ENCODE assay signal across 8 mouse cellular contexts in the genomic region with DNA sequence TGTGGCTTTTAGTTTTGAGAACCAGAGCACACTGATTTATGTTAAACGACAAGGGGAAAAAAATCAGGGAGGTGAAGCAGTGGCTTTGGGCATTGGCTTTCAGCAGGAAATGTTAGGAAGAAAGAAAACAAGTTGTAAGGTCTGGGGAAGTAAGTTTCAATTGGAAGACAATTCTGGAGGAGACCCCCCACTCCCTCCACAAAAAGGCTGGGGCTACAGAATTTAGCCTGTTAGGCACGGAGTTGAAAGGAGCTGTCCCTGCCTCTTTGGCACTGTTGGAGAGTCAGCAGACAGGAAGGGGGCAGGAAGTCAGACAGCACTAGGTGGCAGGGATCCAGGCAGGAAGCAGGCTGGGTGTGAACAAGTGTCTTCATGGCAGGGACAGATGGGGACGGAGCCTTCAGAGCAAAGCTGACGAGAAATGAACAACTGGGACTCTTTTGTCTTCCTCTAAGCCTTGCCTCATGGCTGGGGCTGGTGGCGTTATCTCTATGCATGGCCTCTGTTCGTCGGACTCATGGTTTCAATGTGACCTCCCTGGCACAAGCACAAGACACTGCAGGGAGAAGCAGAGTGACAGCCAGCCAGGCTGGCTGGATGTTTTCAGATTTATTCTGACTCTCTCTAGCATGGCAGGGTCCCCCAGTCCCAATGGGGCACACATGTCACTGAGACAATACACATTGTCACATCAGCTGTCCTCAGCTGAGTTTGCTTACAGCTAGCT.
DNase-seq lines count a peak whose midpoint lies in the region; ATAC-seq and TF ChIP-seq lines count a peak whose summit lies in the region.

No protein-coding gene starts in this region.

- H3K4me3 ChIP-seq in gastrocnemius, adult 2 months = peak overlapping the region; percentile 46
- H3K4me3 ChIP-seq in hindbrain, embryonic 12.5 days = no peak overlapping the region
- no peak overlapping the region for H3K4me3 ChIP-seq in lung, embryonic 16.5 days (ENCODE audit: low read length)

- peak; percentile 84 for DNase-seq in adrenal gland, adult 2 months
- DNase-seq in cerebellum, postnatal 25 days = peak; percentile 87 to 91
- peak; percentile 85 for DNase-seq in gastrocnemius, adult 2 months
- DNase-seq in layer of hippocampus, postnatal 10 days (ENCODE audit: low spot score in 2 of 2) = peak; percentile 63 to 76
- peak; percentile 39 for DNase-seq in ovary, postnatal 36 days (ENCODE audit: low spot score)
- DNase-seq in MN1 (ENCODE audit: low spot score) = no peak

- peak overlapping the region; percentile 30 for H3K4me2 ChIP-seq in hindbrain, embryonic 12.5 days (replicated peaks)
- peak overlapping the region; percentile 19; the same call in 1 of the 2 replicates for H3K4me2 ChIP-seq in lung, embryonic 16.5 days (ENCODE audit: low read depth, low read length)

- peak overlapping the region; percentile 72 for H3K27ac ChIP-seq in gastrocnemius, adult 2 months
- H3K27ac ChIP-seq in hindbrain, embryonic 12.5 days = peak overlapping the region; percentile 68
- H3K27ac ChIP-seq in lung, embryonic 16.5 days (ENCODE audit: low read length) = peak overlapping the region; percentile 17; the same call in 1 of the 2 replicates

- no peaks in the 10 kb centered on the region for H3K36me3 ChIP-seq in hindbrain, embryonic 12.5 days
- no peaks in the 10 kb centered on the region for H3K36me3 ChIP-seq in lung, embryonic 16.5 days (ENCODE audit: control insufficient read depth, insufficient read depth, low read length)

- H3K9ac ChIP-seq in hindbrain, embryonic 12.5 days = no peak overlapping the region
- no peak overlapping the region for H3K9ac ChIP-seq in lung, embryonic 16.5 days (ENCODE audit: low read length)

- peaks cover 24% of the 10 kb centered on the region for H3K4me1 ChIP-seq in hindbrain, embryonic 12.5 days
- peaks cover 24% of the 10 kb centered on the region for H3K4me1 ChIP-seq in lung, embryonic 16.5 days (replicated peaks; ENCODE audit: control insufficient read depth, insufficient read depth, low read length)

- TF ChIP-seq CTCF in gastrocnemius, adult 2 months (IDR thresholded peaks at IDR 0.05) = no peak

- peak; percentile 83 for ATAC-seq in hindbrain, embryonic 12.5 days (ENCODE audit: low FRiP score)
- ATAC-seq in lung, embryonic 16.5 days (ENCODE audit: low read depth) = peak; percentile 95

- H3K9me3 ChIP-seq in hindbrain, embryonic 12.5 days (replicated peaks) = no peaks in the 10 kb centered on the region
- H3K9me3 ChIP-seq in lung, embryonic 16.5 days (ENCODE audit: control insufficient read depth, low read length) = no peaks in the 10 kb centered on the region

- intact Hi-C loops in gastrocnemius, adult 2 months (cut with DNase I) = no loop called here

- 9% methylated on average over 7 of the region's 7 CpGs for WGBS in hindbrain, embryonic 12.5 days
- 6% methylated on average over 7 of the region's 7 CpGs for WGBS in lung, embryonic 16.5 days

- no peaks in the 10 kb centered on the region for H3K27me3 ChIP-seq in hindbrain, embryonic 12.5 days
- no peaks in the 10 kb centered on the region for H3K27me3 ChIP-seq in lung, embryonic 16.5 days (ENCODE audit: control insufficient read depth, insufficient read depth, low read depth, low read length)

Comparison
In these comparisons a context has a peak if more than half of its experiments do, and no peak if none do; other contexts are left out.
1. H3K27ac ChIP-seq: peak in every context shown above with its lines; median percentile 72 in gastrocnemius, adult 2 months; 68 in hindbrain, embryonic 12.5 days; 17 in lung, embryonic 16.5 days.